Mouse (Mus musculus): Measurements from ENCODE around the gene Akr1e1.

GRCm38 (mm10) chr13:4608530-4608929, 444 bp downstream of the Akr1e1 start:
- TF ChIP-seq CTCF (IDR thresholded peaks at IDR 0.05; ENCODE audit: extremely low read depth, insufficient read length, insufficient replicate concordance, low read depth, low read length) = no peak
- no peak for TF ChIP-seq POLR2A (IDR thresholded peaks at IDR 0.05; ENCODE audit: low read depth, low read length)
